Mouse (Mus musculus): ENCODE results near the gene Osbpl5. TPM values are rescaled to one million over a fixed set of nuclear protein-coding genes. Genes with fewer than 3 reads are reported as not detected.
"Not testable (repeated sequence)": the region's sequence is repeated elsewhere in the genome, so short reads cannot be mapped to it uniquely, and the experiment has no call there.

Osbpl5 gene
- polyA plus RNA-seq, 1 experiment from 2014 or later, result 15.1 TPM

DNA sequence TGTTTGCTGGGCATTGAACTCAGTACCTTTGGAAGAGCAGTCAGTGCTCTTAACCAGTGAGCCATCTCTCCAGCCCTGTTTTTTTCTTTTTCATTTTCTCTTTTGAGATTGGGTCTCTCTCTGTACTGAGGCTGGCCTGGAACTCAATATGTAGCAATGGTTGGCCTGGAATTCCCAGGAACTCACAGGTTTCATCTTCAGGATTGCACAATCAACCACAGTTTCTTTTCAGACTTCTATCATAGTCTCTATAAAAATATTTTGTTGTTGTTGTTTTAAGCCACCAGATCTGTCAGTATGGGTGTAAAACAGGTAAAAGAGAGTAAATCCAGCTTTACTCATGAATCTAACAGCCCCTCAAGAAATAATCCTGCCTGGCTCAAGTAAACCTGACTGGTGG, 96.0 kb downstream of the Osbpl5 start:
- Histone ChIP-seq H3K27ac (no peak overlapping the region), H3K9ac (no peak overlapping the region), H3K27me3 (no peaks in the 10 kb centered on the region), H3K9me3 (no peaks in the 10 kb centered on the region), H3K4me3 (replicated peaks) (no peak overlapping the region), H3K4me2 (no peak overlapping the region), H3K36me3 (replicated peaks) (no peaks in the 10 kb centered on the region), H3K4me1 (no peaks in the 10 kb centered on the region)
- no peak for ATAC-seq (ENCODE audit: low FRiP score)

DNA sequence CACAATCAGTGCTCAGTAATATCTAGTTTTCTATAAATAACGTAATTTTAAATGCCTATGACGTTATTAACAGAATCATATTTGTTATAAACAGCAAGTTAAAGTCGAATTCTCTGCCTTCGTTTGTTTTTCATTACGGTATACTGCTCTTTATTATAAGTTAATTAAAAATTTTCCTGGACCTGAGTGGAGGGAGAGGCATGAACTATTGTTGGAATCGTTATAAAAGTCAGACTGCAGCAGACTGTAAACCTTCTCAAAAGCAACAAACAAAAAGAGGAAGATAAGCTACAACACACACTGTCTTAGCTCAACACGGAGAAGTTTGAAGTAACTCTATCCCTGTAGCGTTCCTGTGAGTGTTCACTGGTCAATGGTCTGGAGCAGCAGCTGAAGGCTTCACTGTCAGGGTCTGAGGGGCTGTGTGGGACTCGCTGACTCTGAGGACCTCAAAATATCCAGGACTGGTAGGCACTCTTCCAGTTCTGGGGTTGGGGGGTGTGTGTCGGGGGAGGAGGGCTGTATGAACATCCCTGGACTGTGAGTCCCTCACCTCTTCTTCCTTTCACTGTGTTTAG, 106.9 kb downstream of the Osbpl5 start:
- WGBS, result 60% methylated on average over 10 of the region's 10 CpGs
- H3K9ac ChIP-seq, result not testable (repeated sequence)

DNA sequence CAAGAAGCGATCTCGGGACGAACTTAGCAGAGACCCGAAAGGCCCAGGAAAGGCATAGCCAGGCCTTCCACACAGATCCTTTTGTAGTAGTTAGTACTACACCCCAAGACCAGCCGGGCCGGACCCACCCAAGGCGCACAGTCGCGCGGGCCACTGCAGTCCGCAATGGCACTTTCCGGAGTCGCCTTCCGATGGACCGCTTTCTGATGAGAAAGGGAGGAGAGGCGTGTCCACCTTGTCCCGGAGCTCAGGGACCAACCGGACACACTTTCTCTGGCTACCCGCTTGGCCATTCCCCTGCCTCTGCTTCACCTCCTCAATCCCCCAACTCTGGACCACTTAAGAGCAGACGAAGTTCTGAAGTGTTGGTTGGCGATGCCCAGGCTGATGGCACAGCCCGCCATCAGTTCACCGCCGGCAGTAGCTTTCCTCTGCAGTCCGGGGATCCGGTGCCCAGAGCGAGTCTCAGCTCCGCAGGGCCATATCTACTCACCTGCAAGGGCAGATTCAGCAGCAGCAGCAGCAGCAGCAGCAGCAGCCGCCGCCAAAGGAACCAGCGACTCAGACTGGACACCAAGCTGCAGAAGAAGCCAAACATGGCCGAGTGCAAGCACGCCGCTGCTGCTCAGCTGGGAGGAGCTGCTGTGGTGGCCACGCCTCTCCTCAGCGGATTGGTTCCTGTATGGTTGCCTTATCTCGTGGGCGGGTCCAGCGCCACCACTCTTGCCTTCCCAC, 107.6 kb downstream of the Osbpl5 start, which contains the start of gene Tnfrsf22:
Tnfrsf22 (minus strand) TSS at position 628 of the 735 bp plus-strand sequence.
- Histone ChIP-seq H3K4me1 (no peaks in the 10 kb centered on the region), H3K36me3 (replicated peaks) (no peaks in the 10 kb centered on the region), H3K27ac (no peak within 1 kb of the TSS), H3K4me2 (peak within 1 kb of the TSS; percentile 87), H3K4me3 (replicated peaks) (peak within 1 kb of the TSS; percentile 70), H3K27me3 (no peaks in the 10 kb centered on the region), H3K9me3 (peaks cover 8% of the 10 kb centered on the region; the same call in 1 of the 2 replicates), H3K9ac (peak within 1 kb of the TSS; percentile 77)
- WGBS, result 4% methylated on average over 39 of the region's 39 CpGs
- peak; percentile 98 for ATAC-seq (ENCODE audit: low FRiP score)

More for the DNA sequence above, 106.9 kb downstream of the Osbpl5 start:
- H3K9me3 ChIP-seq; H3K27me3 ChIP-seq; H3K4me1 ChIP-seq; H3K27ac ChIP-seq; H3K36me3 ChIP-seq (replicated peaks): not testable (repeated sequence)
- 0 out of 2 replicates have a peak, but pooled peaks have one; percentile 27 for ATAC-seq (ENCODE audit: low FRiP score)
- H3K4me2 ChIP-seq, result peak overlapping the region; percentile 87; the same call in 1 of the 2 replicates
- H3K4me3 ChIP-seq (replicated peaks), result peak overlapping the region; percentile 70

DNA sequence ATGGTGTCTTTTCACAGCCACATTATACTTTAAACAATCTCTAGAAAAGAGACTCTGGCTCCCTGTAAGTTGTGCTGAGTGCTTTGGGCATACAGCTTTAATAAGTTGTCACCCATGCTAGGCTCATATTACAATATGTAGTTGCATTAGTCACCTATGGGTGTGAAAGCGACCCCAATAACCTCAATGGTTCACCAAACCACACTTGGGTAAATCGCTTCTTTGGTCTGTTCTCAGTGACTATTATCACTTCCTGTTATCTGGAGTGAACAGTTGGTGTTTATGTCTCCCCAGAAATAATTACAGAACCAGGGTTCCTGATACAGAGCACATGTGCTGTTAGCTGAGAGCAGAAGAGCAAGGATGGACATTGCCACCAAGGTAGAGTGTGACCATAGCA, 112.8 kb downstream of the Osbpl5 start:
- H3K27ac ChIP-seq; H3K9me3 ChIP-seq; H3K4me1 ChIP-seq; H3K4me2 ChIP-seq; H3K36me3 ChIP-seq (replicated peaks); H3K4me3 ChIP-seq (replicated peaks); H3K27me3 ChIP-seq; H3K9ac ChIP-seq; ATAC-seq (ENCODE audit: low FRiP score): not testable (repeated sequence)
- WGBS, result 89% methylated on average over 2 of the region's 2 CpGs

Small RNA genes lying within 50 kb of the gene (microRNA-seq; reads per million reads assigned to microRNA genes)
- gene Gm22064, result not detected

Other genes starting within 250 kb of the Osbpl5 start
- 357 and 369 TPM in 2 replicates for gene Nap1l4, start 207.9 kb downstream of the Osbpl5 start, polyA plus RNA-seq (2016; fragmentation: Nextera tagmentation; extraction: Ambion mirVana)
- 69.0 and 74.3 TPM in 2 replicates for gene Cars, start 156.9 kb downstream of the Osbpl5 start, polyA plus RNA-seq (2016; fragmentation: Nextera tagmentation; extraction: Ambion mirVana)
- gene Tnfrsf26, start 128.3 kb downstream of the Osbpl5 start, polyA plus RNA-seq (2016; fragmentation: Nextera tagmentation; extraction: Ambion mirVana), result 0.12 and 0.22 TPM in 2 replicates
- 7.7 and 7.8 TPM in 2 replicates for gene Tnfrsf22, start 107.3 kb downstream of the Osbpl5 start, polyA plus RNA-seq (2016; fragmentation: Nextera tagmentation; extraction: Ambion mirVana)
- 0.28 and 0.51 TPM in 2 replicates for gene Tnfrsf23, start 71.1 kb downstream of the Osbpl5 start, polyA plus RNA-seq (2016; fragmentation: Nextera tagmentation; extraction: Ambion mirVana)
- gene Mrgprg, start 10.0 kb upstream of the Osbpl5 start, polyA plus RNA-seq (2016; fragmentation: Nextera tagmentation; extraction: Ambion mirVana), result not detected in 2 replicates
- 2.7 and 3.2 TPM in 2 replicates for gene Mrgpre, start 27.5 kb upstream of the Osbpl5 start, polyA plus RNA-seq (2016; fragmentation: Nextera tagmentation; extraction: Ambion mirVana)
- gene Nadsyn1, start 65.9 kb upstream of the Osbpl5 start, polyA plus RNA-seq (2016; fragmentation: Nextera tagmentation; extraction: Ambion mirVana), result 8.5 and 10.7 TPM in 2 replicates
- 60.9 and 62.5 TPM in 2 replicates for gene Dhcr7, start 66.2 kb upstream of the Osbpl5 start, polyA plus RNA-seq (2016; fragmentation: Nextera tagmentation; extraction: Ambion mirVana)
- gene Gm498, start 109.9 kb upstream of the Osbpl5 start, polyA plus RNA-seq (2016; fragmentation: Nextera tagmentation; extraction: Ambion mirVana), result not detected in 2 replicates
- 2.8 and 3.0 TPM in 2 replicates for gene Shank2, start 244.9 kb upstream of the Osbpl5 start, polyA plus RNA-seq (2016; fragmentation: Nextera tagmentation; extraction: Ambion mirVana)

Measured in forebrain, embryonic 12.5 days (tissue).